Mouse (Mus musculus): Measurements from ENCODE around the gene Fgfr2. TPM values are rescaled to one million over a fixed set of nuclear protein-coding genes. Genes with fewer than 3 reads are reported as not detected.

Fgfr2 gene
- polyA plus RNA-seq, 1 experiment, result 3.0 TPM

DNA sequence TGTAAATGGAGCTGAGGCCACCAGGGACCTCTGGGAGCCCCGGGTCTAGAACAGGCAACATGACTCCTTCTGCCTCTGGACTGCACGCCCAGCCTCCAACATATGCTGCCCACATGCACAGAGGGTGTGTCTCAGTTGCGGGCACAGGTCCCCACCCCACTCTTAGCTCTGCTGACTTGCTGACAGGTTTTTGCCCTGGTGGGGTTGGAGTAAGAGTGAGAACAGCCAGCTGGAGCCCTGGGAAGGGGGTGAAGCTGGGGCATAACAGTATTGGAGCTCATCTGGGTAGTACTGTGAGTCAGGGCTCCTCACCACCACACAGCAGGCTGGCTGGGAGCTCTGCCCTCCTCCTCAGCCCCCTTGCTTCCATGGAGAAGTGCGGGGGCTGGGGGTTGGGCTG, 423.0 kb downstream of the Fgfr2 start:
- Histone ChIP-seq H3K27ac (ENCODE audit: control insufficient read depth, insufficient read depth, low read depth, low read length) (no peak overlapping the region), H3K4me3 (ENCODE audit: control insufficient read depth, low read depth, low read length) (no peak overlapping the region), H3K27me3 (ENCODE audit: control insufficient read depth, insufficient read depth, low read length) (no peaks in the 10 kb centered on the region), H3K4me1 (ENCODE audit: control insufficient read depth, insufficient read depth, low read length) (no peaks in the 10 kb centered on the region; the same call in none of the 2 replicates), H3K36me3 (ENCODE audit: control insufficient read depth, insufficient read depth, low read length) (no peaks in the 10 kb centered on the region)
- TF ChIP-seq CTCF (IDR thresholded peaks at IDR 0.05; ENCODE audit: control insufficient read depth, insufficient read depth, insufficient replicate concordance, low read depth, low read length), result no peak
- TF ChIP-seq POLR2A (IDR thresholded peaks at IDR 0.05; ENCODE audit: control insufficient read depth, low read depth, low read length), result no peak

DNA sequence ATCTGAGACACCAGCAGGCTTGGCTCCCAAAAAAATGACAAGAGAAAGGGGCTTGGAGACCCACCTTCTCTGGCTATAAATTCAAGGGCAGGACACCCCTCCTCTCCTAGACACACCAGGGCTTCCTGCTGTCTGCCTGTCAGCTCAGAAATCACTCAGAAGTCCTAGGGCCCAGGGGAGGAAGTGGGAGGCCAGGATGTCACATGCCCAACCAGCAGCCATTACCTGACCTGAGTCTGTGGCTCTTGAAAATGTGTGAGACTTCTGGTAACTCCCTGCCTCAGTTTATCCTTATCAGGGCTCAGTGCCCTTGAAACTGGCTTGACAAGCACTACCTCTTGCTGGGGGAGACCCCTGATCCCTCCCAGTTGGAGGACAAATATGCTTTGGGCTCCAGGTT, 423.5 kb downstream of the Fgfr2 start:
- TF ChIP-seq POLR2A (IDR thresholded peaks at IDR 0.05; ENCODE audit: control insufficient read depth, low read depth, low read length) (no peak), CTCF (IDR thresholded peaks at IDR 0.05; ENCODE audit: control insufficient read depth, insufficient read depth, insufficient replicate concordance, low read depth, low read length) (no peak)
- H3K36me3 ChIP-seq (ENCODE audit: control insufficient read depth, insufficient read depth, low read length), result no peaks in the 10 kb centered on the region
- no peaks in the 10 kb centered on the region; the same call in none of the 2 replicates for H3K4me1 ChIP-seq (ENCODE audit: control insufficient read depth, insufficient read depth, low read length)
- H3K27ac ChIP-seq (ENCODE audit: control insufficient read depth, insufficient read depth, low read depth, low read length), result no peak overlapping the region
- H3K27me3 ChIP-seq (ENCODE audit: control insufficient read depth, insufficient read depth, low read length), result no peaks in the 10 kb centered on the region
- H3K4me3 ChIP-seq (ENCODE audit: control insufficient read depth, low read depth, low read length), result no peak overlapping the region

DNA sequence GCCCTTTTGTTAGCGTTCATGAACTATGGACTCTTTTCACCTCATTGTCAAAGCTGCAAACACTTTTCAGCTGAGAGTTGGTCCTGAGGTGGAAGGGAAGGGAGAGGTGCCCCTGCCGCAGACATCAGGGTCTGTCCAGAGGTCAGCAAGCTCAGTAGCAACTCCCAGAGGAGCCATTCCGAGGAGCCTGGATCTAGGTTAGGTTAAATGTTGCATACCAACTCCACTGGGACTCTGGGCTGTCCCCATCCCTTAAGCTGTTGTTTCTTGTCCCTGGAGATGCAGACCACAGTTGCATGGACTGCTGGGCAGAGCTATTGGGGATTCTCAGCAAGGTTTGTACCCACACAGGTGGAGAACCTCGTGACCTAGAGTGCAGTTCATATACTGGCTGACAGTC, 424.0 kb downstream of the Fgfr2 start:
- H3K4me1 ChIP-seq (ENCODE audit: control insufficient read depth, insufficient read depth, low read length), result no peaks in the 10 kb centered on the region; the same call in none of the 2 replicates
- no peaks in the 10 kb centered on the region for H3K27me3 ChIP-seq (ENCODE audit: control insufficient read depth, insufficient read depth, low read length)
- H3K27ac ChIP-seq (ENCODE audit: control insufficient read depth, insufficient read depth, low read depth, low read length), result no peak overlapping the region
- no peak overlapping the region for H3K4me3 ChIP-seq (ENCODE audit: control insufficient read depth, low read depth, low read length)
- no peaks in the 10 kb centered on the region for H3K36me3 ChIP-seq (ENCODE audit: control insufficient read depth, insufficient read depth, low read length)
- TF ChIP-seq CTCF (IDR thresholded peaks at IDR 0.05; ENCODE audit: control insufficient read depth, insufficient read depth, insufficient replicate concordance, low read depth, low read length), result no peak
- no peak for TF ChIP-seq POLR2A (IDR thresholded peaks at IDR 0.05; ENCODE audit: control insufficient read depth, low read depth, low read length)

DNA sequence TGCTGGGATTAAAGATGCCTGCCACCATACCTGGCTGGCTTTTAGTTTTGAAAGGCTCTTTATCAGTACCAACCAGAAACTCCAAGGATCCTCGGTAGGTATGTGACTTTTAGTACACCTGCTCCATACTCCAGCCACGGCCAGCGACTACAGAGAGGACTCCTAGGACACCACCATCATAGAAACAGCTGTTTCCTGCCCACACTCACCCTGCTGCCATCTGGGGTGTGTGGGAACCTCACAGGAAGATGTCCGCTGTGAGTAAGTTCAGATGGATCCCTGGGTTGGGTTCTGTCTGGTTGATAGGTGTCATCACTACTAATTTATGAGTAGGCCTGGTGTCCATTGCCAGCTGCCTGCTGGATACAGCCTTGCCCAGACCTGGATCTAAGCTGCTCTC, 424.4 kb downstream of the Fgfr2 start:
- H3K36me3 ChIP-seq (ENCODE audit: control insufficient read depth, insufficient read depth, low read length), result no peaks in the 10 kb centered on the region
- H3K27me3 ChIP-seq (ENCODE audit: control insufficient read depth, insufficient read depth, low read length), result no peaks in the 10 kb centered on the region
- H3K27ac ChIP-seq (ENCODE audit: control insufficient read depth, insufficient read depth, low read depth, low read length), result no peak overlapping the region
- no peaks in the 10 kb centered on the region; the same call in 1 of the 2 replicates for H3K4me1 ChIP-seq (ENCODE audit: control insufficient read depth, insufficient read depth, low read length)
- H3K4me3 ChIP-seq (ENCODE audit: control insufficient read depth, low read depth, low read length), result no peak overlapping the region
- TF ChIP-seq CTCF (IDR thresholded peaks at IDR 0.05; ENCODE audit: control insufficient read depth, insufficient read depth, insufficient replicate concordance, low read depth, low read length), result no peak
- no peak for TF ChIP-seq POLR2A (IDR thresholded peaks at IDR 0.05; ENCODE audit: control insufficient read depth, low read depth, low read length)

- no peak overlapping the region for H3K27ac ChIP-seq (ENCODE audit: control insufficient read depth, insufficient read depth, low read depth, low read length)
- H3K4me3 ChIP-seq (ENCODE audit: control insufficient read depth, low read depth, low read length), result no peak overlapping the region
- no peaks in the 10 kb centered on the region for H3K36me3 ChIP-seq (ENCODE audit: control insufficient read depth, insufficient read depth, low read length)
Measured at GRCm38 (mm10) chr7:132697258-132697796, 425.8 kb downstream of the Fgfr2 start.

DNA sequence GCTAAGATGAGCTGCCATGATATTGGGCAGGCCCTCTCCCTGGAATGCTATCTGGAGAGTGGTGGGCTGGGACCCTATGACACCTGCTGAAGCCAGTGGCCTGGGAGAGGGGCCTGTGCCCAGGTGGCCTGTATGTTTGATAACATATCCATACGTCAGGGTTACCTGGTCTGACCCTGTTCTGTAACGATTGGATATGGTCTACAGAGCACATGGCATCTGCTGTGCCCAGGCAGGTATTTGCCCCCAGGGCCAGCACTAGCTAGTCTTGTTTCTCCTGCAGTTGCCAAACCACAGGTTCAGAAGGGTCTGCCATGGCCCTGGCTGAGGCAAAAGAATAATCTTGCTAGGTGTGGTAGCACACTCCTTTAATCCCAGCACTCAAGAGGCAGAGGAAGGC, 429.6 kb downstream of the Fgfr2 start:
- TF ChIP-seq CTCF (IDR thresholded peaks at IDR 0.05; ENCODE audit: control insufficient read depth, insufficient read depth, insufficient replicate concordance, low read depth, low read length) (no peak), POLR2A (IDR thresholded peaks at IDR 0.05; ENCODE audit: control insufficient read depth, low read depth, low read length) (no peak)
- no peak overlapping the region for H3K27ac ChIP-seq (ENCODE audit: control insufficient read depth, insufficient read depth, low read depth, low read length)
- no peak overlapping the region for H3K4me3 ChIP-seq (ENCODE audit: control insufficient read depth, low read depth, low read length)
- no peaks in the 10 kb centered on the region for H3K27me3 ChIP-seq (ENCODE audit: control insufficient read depth, insufficient read depth, low read length)
- no peaks in the 10 kb centered on the region for H3K36me3 ChIP-seq (ENCODE audit: control insufficient read depth, insufficient read depth, low read length)
- no peaks in the 10 kb centered on the region for H3K4me1 ChIP-seq (ENCODE audit: control insufficient read depth, insufficient read depth, low read length)

More at GRCm38 (mm10) chr7:132697258-132697796, 425.8 kb downstream of the Fgfr2 start:
- Histone ChIP-seq H3K27me3 (ENCODE audit: control insufficient read depth, insufficient read depth, low read length) (no peaks in the 10 kb centered on the region), H3K4me1 (ENCODE audit: control insufficient read depth, insufficient read depth, low read length) (no peaks in the 10 kb centered on the region)
- TF ChIP-seq CTCF (IDR thresholded peaks at IDR 0.05; ENCODE audit: control insufficient read depth, insufficient read depth, insufficient replicate concordance, low read depth, low read length) (no peak), POLR2A (IDR thresholded peaks at IDR 0.05; ENCODE audit: control insufficient read depth, low read depth, low read length) (no peak)

- Histone ChIP-seq H3K4me1 (ENCODE audit: control insufficient read depth, insufficient read depth, low read length) (no peaks in the 10 kb centered on the region), H3K4me3 (ENCODE audit: control insufficient read depth, low read depth, low read length) (no peak overlapping the region), H3K36me3 (ENCODE audit: control insufficient read depth, insufficient read depth, low read length) (no peaks in the 10 kb centered on the region), H3K27ac (ENCODE audit: control insufficient read depth, insufficient read depth, low read depth, low read length) (no peak overlapping the region), H3K27me3 (ENCODE audit: control insufficient read depth, insufficient read depth, low read length) (no peaks in the 10 kb centered on the region)
- TF ChIP-seq CTCF (IDR thresholded peaks at IDR 0.05; ENCODE audit: control insufficient read depth, insufficient read depth, insufficient replicate concordance, low read depth, low read length), result no peak
- no peak for TF ChIP-seq POLR2A (IDR thresholded peaks at IDR 0.05; ENCODE audit: control insufficient read depth, low read depth, low read length)
Measured at GRCm38 (mm10) chr7:132692719-132693118, 430.4 kb downstream of the Fgfr2 start.
